Mouse (Mus musculus): ENCODE results near the gene Ppp1r3g.

Gene Ppp1r3g

GRCm38 (mm10) chr13:35994067-35994466 lies 35.4 kb downstream of the Ppp1r3g start:
- CTCF ChIA-PET: no interaction called here

GRCm38 (mm10) chr13:35995231-35995630 lies 36.6 kb downstream of the Ppp1r3g start:
- CTCF ChIA-PET: no interaction called here

- CTCF ChIA-PET: no interaction called here
These were observed 37.2 kb downstream of the Ppp1r3g start for GRCm38 (mm10) chr13:35995696-35996426.

- CTCF ChIA-PET: no interaction called here
These were observed 39.0 kb downstream of the Ppp1r3g start for GRCm38 (mm10) chr13:35997606-35998005.

- CTCF ChIA-PET: no interaction called here
These were observed 42.2 kb downstream of the Ppp1r3g start for GRCm38 (mm10) chr13:36000798-36001197.

GRCm38 (mm10) chr13:36009981-36010380 lies 51.3 kb downstream of the Ppp1r3g start:
- CTCF ChIA-PET: no interaction called here

- CTCF ChIA-PET: no interaction called here
These were observed 57.0 kb downstream of the Ppp1r3g start for GRCm38 (mm10) chr13:36015636-36016035.

GRCm38 (mm10) chr13:36018017-36018416 lies 59.4 kb downstream of the Ppp1r3g start:
- CTCF ChIA-PET: no interaction called here

GRCm38 (mm10) chr13:36019309-36020274 lies 61.0 kb downstream of the Ppp1r3g start:
- CTCF ChIA-PET: interaction anchor here (0.7 kb wide), 1 partner anchor 1090 kb away, joined by 3 read pairs; no protein-coding TSS in a partner anchor
